Mouse (Mus musculus): ENCODE data around the gene Fitm1. TPM values are rescaled to one million over a fixed set of nuclear protein-coding genes. Genes with fewer than 3 reads are reported as not detected.

The Fitm1 gene
- 79.4 and 85.6 TPM in 2 replicates for polyA plus RNA-seq (2015; fragmentation: Nextera tagmentation; extraction: Ambion mirVana)

DNA sequence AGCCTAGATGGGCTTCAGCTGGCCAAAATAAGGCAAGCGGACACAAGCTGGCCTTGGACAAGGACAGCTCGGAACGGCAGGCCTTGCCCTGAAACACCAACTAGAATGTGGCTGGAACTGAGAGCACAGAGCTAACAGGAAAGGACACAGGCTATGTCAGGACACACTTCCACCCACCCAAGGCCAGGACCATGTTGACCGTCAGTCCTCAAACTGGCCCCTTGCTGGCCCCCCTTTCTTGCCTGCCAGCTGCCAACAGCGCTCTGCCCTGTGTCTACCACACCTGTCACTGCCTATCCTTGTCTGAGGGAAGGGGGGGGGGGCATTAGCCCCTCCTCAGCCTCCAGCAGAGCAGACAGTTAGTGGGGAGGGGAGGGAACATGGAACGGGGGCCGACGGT lies at the start of gene Fitm1:
Fitm1 (plus strand) TSS at position 316 of the 400 bp plus-strand sequence.
- H3K4me2 ChIP-seq (ENCODE audit: low read depth, low read length): peak within 1 kb of the TSS; percentile 72
- H3K36me3 ChIP-seq (ENCODE audit: control insufficient read depth, insufficient read depth): 0 out of 2 replicates have a peak, but pooled peaks cover 2% of the 10 kb centered on the region
- H3K27me3 ChIP-seq (ENCODE audit: control insufficient read depth, insufficient read depth, low read length): no peaks in the 10 kb centered on the region
- ATAC-seq (replicated peaks; ENCODE audit: extremely low read depth, insufficient read depth, low FRiP score): peak; percentile 74
- peak within 1 kb of the TSS; percentile 79 for H3K9ac ChIP-seq (ENCODE audit: low read length)
- peak within 1 kb of the TSS; percentile 99 for H3K27ac ChIP-seq (ENCODE audit: low read length)
- 31% methylated on average over 8 of the region's 8 CpGs for WGBS
- H3K9me3 ChIP-seq (replicated peaks; ENCODE audit: control insufficient read depth, low read length): no peaks in the 10 kb centered on the region
- peak within 1 kb of the TSS; percentile 54 for H3K4me3 ChIP-seq (ENCODE audit: low read length)
- peaks cover 24% of the 10 kb centered on the region for H3K4me1 ChIP-seq (ENCODE audit: control insufficient read depth, insufficient read depth, low read length)

DNA sequence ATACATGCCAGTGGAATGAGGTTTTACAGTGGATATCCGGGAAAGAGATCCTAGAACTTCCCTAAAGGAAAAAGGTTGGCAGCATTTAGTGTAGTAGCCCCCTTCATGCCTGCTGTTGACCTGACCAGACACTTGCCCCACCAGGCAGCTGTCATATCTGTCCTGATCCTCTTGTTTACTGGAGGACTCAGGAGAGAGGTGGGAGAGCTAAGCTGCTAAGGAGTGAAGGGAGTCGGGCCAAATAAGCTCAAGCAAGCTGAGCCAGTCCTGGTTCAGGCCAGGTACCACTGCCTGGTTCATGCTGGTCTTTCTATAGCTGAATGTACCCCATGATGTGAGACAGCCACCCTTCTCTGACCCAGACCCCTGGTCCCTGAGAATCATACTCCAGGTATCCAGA lies 48.7 kb upstream of the Fitm1 start:
- no peaks in the 10 kb centered on the region for H3K36me3 ChIP-seq (ENCODE audit: control insufficient read depth, insufficient read depth)
- no peak overlapping the region for H3K4me3 ChIP-seq (ENCODE audit: low read length)
- no peak overlapping the region for H3K9ac ChIP-seq (ENCODE audit: low read length)
- no peak overlapping the region for H3K27ac ChIP-seq (ENCODE audit: low read length)
- no peak for ATAC-seq (replicated peaks; ENCODE audit: extremely low read depth, insufficient read depth, low FRiP score)
- H3K4me2 ChIP-seq (ENCODE audit: low read depth, low read length): no peak overlapping the region
- H3K4me1 ChIP-seq (ENCODE audit: control insufficient read depth, insufficient read depth, low read length): 0 out of 2 replicates have a peak, but pooled peaks cover 2% of the 10 kb centered on the region
- peaks cover 32% of the 10 kb centered on the region for H3K27me3 ChIP-seq (ENCODE audit: control insufficient read depth, insufficient read depth, low read length)
- no peaks in the 10 kb centered on the region for H3K9me3 ChIP-seq (replicated peaks; ENCODE audit: control insufficient read depth, low read length)
- WGBS: 62% methylated on average over 2 of the region's 2 CpGs

DNA sequence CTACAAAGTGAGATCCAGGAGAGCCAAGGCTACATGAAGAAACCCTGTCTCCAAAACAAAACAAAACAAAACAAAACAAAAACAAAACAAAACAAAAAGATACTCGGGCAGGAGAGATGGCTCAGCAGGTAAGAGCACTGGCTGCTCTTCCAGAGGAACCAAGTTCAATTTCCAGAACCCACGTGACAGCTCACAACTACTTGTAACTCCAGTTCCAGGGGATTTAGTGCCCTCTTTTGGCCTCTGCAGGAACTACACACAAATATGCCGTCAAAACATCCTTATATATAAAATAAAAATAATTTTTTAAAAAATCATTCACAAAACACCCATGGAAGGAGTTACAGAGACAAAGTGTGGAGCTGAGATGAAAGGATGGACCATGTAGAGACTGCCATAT lies 47.5 kb upstream of the Fitm1 start:
- ATAC-seq (replicated peaks; ENCODE audit: extremely low read depth, insufficient read depth, low FRiP score): no peak
- 22% methylated on average over 3 of the region's 3 CpGs for WGBS
- Histone ChIP-seq H3K4me1 (ENCODE audit: control insufficient read depth, insufficient read depth, low read length) (0 out of 2 replicates have a peak, but pooled peaks cover 2% of the 10 kb centered on the region), H3K27ac (ENCODE audit: low read length) (no peak overlapping the region), H3K4me2 (ENCODE audit: low read depth, low read length) (no peak overlapping the region), H3K36me3 (ENCODE audit: control insufficient read depth, insufficient read depth) (no peaks in the 10 kb centered on the region), H3K9ac (ENCODE audit: low read length) (no peak overlapping the region), H3K9me3 (replicated peaks; ENCODE audit: control insufficient read depth, low read length) (no peaks in the 10 kb centered on the region), H3K27me3 (ENCODE audit: control insufficient read depth, insufficient read depth, low read length) (peaks cover 19% of the 10 kb centered on the region), H3K4me3 (ENCODE audit: low read length) (no peak overlapping the region)

DNA sequence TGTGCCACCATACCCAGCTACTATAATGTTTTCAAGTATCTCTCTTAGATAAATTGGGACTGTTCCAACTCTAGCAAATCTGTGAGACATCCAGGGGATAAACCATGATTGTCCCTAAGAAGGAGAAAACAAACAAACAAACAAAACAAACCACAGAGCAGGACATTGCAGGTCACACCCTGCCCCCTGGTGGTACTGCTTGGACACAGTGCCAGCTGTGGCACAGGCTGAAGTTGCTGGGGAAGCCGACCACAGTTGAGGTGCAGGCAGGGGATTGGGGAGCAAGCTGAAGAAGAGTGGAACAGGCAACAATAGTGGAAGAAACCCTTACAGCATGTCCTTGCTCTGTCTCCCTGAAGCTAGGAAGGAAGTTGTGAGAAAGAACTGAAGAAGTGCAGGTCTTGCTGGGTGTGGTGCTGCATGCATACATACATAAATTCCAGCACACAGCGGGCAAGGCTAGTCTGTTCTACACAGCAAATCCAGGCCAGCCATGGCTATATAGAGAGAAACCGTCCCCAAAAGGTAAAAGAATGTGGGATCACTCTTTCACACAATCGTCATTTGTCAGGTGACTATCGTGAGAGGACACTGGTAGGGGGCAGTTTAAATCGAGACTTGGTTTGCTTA lies 39.2 kb upstream of the Fitm1 start:
- ATAC-seq (replicated peaks; ENCODE audit: extremely low read depth, insufficient read depth, low FRiP score): no peak
- H3K27ac ChIP-seq (ENCODE audit: low read length): no peak overlapping the region
- no peaks in the 10 kb centered on the region for H3K27me3 ChIP-seq (ENCODE audit: control insufficient read depth, insufficient read depth, low read length)
- H3K4me1 ChIP-seq (ENCODE audit: control insufficient read depth, insufficient read depth, low read length): peaks cover 4% of the 10 kb centered on the region
- 45% methylated on average over 6 of the region's 6 CpGs for WGBS
- H3K9me3 ChIP-seq (replicated peaks; ENCODE audit: control insufficient read depth, low read length): no peaks in the 10 kb centered on the region
- no peak overlapping the region for H3K4me2 ChIP-seq (ENCODE audit: low read depth, low read length)
- H3K36me3 ChIP-seq (ENCODE audit: control insufficient read depth, insufficient read depth): no peaks in the 10 kb centered on the region
- H3K9ac ChIP-seq (ENCODE audit: low read length): no peak overlapping the region
- no peak overlapping the region for H3K4me3 ChIP-seq (ENCODE audit: low read length)

DNA sequence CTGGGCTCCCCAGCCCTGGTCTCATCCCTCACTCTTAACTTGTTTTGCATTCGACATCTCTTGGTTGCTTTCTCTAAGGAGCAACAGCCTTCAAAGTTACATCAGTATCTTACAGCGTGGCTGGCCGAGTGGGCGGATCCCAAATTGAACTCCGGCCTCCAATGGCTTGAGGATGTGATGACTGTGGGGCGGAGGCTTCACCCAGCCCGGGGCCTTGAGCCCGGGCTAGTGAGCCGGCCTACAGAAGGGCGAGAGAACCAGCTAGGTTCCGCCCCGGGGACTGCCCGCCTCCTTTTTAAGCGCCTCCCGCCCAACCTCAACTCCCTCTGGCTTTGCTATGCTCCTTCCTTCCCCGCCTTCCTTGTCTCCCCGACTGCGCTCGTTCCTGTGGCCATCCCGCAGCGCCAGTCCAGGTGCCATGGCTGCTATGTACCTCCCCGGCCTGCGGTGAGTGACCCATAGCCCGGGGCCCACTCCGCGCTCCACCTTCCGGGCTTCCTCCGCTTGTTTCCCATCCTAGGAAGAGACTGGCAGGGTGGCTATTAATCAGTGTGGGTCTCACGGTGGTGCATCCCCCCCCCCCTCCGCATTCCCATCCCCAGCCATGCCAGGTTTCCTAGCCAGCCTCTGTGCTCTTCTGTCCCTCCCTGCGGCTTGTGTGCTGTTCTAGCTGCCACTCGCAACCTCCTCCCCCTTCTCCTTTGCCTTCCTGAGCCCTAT lies 35.2 kb upstream of the Fitm1 start, which contains the start of gene Pck2:
Pck2 (plus strand) TSS at position 200 of the 720 bp plus-strand sequence.
- H3K4me3 ChIP-seq (ENCODE audit: low read length): peak within 1 kb of the TSS; percentile 73
- H3K9ac ChIP-seq (ENCODE audit: low read length): peak within 1 kb of the TSS; percentile 78
- peaks cover 7% of the 10 kb centered on the region for H3K4me1 ChIP-seq (ENCODE audit: control insufficient read depth, insufficient read depth, low read length)
- peaks cover 11% of the 10 kb centered on the region; the same call in 1 of the 2 replicates for H3K36me3 ChIP-seq (ENCODE audit: control insufficient read depth, insufficient read depth)
- no peaks in the 10 kb centered on the region for H3K27me3 ChIP-seq (ENCODE audit: control insufficient read depth, insufficient read depth, low read length)
- under 1% methylated on average over 32 of the region's 32 CpGs for WGBS
- peak; percentile 92 for ATAC-seq (replicated peaks; ENCODE audit: extremely low read depth, insufficient read depth, low FRiP score)
- H3K4me2 ChIP-seq (ENCODE audit: low read depth, low read length): peak within 1 kb of the TSS; percentile 81
- H3K27ac ChIP-seq (ENCODE audit: low read length): peak within 1 kb of the TSS; percentile 84
- no peaks in the 10 kb centered on the region for H3K9me3 ChIP-seq (replicated peaks; ENCODE audit: control insufficient read depth, low read length)

DNA sequence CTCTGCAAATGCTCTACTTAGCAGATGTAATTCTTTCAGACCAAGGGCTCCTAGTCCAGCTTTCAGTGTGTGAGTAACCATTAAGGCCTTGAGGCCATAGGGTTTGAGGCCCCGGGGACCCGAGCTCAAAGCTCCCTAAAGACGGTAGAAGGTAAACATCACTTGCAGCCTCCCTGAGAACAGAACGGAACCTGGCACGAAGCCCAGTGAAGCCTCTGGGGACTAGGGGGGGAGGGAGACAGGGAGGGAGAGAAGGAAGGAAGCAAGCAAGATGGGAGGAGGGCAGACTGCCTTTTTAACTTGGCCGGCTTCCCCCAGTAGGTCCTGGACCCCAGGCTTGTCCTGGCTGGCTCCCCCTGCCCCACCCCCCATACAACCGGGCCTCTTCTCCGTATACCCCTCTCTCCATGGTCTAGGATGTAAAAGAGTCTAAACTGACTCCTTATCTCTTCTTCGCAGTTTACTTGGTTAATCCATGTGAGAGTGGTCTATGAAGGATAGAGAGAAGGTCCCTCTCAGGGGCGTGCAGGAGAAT lies 34.6 kb upstream of the Fitm1 start:
- H3K36me3 ChIP-seq (ENCODE audit: control insufficient read depth, insufficient read depth): peaks cover 12% of the 10 kb centered on the region; the same call in 1 of the 2 replicates
- H3K4me3 ChIP-seq (ENCODE audit: low read length): peak overlapping the region; percentile 73
- H3K9me3 ChIP-seq (replicated peaks; ENCODE audit: control insufficient read depth, low read length): no peaks in the 10 kb centered on the region
- H3K27ac ChIP-seq (ENCODE audit: low read length): peak overlapping the region; percentile 84
- peak overlapping the region; percentile 81 for H3K4me2 ChIP-seq (ENCODE audit: low read depth, low read length)
- H3K4me1 ChIP-seq (ENCODE audit: control insufficient read depth, insufficient read depth, low read length): peaks cover 7% of the 10 kb centered on the region
- peak; percentile 58 for ATAC-seq (replicated peaks; ENCODE audit: extremely low read depth, insufficient read depth, low FRiP score)
- peak overlapping the region; percentile 78 for H3K9ac ChIP-seq (ENCODE audit: low read length)
- 4% methylated on average over 10 of the region's 10 CpGs for WGBS
- H3K27me3 ChIP-seq (ENCODE audit: control insufficient read depth, insufficient read depth, low read length): no peaks in the 10 kb centered on the region

DNA sequence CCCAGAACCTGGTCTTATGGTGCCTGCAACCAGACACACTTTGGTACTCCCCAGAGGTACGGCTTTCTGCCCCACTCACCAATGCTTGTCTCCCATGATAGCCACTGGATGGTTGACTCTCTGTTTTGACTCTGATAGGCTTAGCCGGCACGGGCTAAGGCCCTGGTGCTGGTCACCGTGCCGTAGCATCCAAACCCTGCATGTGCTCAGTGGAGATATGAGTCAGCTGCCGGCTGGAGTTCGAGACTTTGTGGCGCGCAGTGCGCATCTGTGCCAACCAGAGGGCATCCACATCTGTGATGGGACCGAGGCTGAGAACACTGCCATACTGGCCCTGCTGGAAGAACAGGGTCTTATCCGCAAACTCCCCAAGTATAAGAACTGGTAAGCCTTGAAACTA lies 33.1 kb upstream of the Fitm1 start:
- WGBS: 94% methylated on average over 12 of the region's 12 CpGs
- ATAC-seq (replicated peaks; ENCODE audit: extremely low read depth, insufficient read depth, low FRiP score): no peak

DNA sequence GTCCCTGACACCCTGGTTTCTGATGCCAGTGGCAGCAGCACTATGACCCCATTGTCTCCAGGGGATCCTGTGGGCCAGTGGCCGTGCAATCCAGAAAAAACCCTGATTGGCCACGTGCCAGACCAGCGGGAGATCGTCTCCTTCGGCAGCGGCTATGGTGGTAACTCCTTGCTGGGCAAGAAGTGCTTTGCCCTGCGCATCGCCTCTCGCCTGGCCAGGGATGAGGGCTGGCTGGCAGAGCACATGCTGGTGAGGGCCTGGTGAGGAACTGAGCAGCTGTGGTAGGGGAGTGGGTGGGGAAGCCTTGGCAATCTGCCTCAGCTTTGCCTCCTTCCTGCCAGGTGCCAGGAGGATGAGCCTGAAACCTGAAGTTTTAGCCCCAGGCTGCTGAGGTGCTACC lies 31.1 kb upstream of the Fitm1 start:
- ATAC-seq (replicated peaks; ENCODE audit: extremely low read depth, insufficient read depth, low FRiP score): no peak
- peaks cover 7% of the 10 kb centered on the region for H3K4me1 ChIP-seq (ENCODE audit: control insufficient read depth, insufficient read depth, low read length)
- H3K4me3 ChIP-seq (ENCODE audit: low read length): no peak overlapping the region
- no peaks in the 10 kb centered on the region for H3K9me3 ChIP-seq (replicated peaks; ENCODE audit: control insufficient read depth, low read length)
- no peaks in the 10 kb centered on the region for H3K27me3 ChIP-seq (ENCODE audit: control insufficient read depth, insufficient read depth, low read length)
- no peak overlapping the region for H3K27ac ChIP-seq (ENCODE audit: low read length)
- WGBS: 66% methylated on average over 9 of the region's 9 CpGs
- peaks cover 30% of the 10 kb centered on the region for H3K36me3 ChIP-seq (ENCODE audit: control insufficient read depth, insufficient read depth)
- no peak overlapping the region for H3K4me2 ChIP-seq (ENCODE audit: low read depth, low read length)
- H3K9ac ChIP-seq (ENCODE audit: low read length): no peak overlapping the region

More for the DNA sequence above, 33.1 kb upstream of the Fitm1 start:
- H3K9me3 ChIP-seq (replicated peaks; ENCODE audit: control insufficient read depth, low read length): no peaks in the 10 kb centered on the region
- H3K27ac ChIP-seq (ENCODE audit: low read length): no peak overlapping the region
- H3K4me1 ChIP-seq (ENCODE audit: control insufficient read depth, insufficient read depth, low read length): peaks cover 7% of the 10 kb centered on the region
- no peaks in the 10 kb centered on the region for H3K27me3 ChIP-seq (ENCODE audit: control insufficient read depth, insufficient read depth, low read length)
- no peak overlapping the region for H3K9ac ChIP-seq (ENCODE audit: low read length)
- no peak overlapping the region for H3K4me2 ChIP-seq (ENCODE audit: low read depth, low read length)
- peaks cover 17% of the 10 kb centered on the region; the same call in 1 of the 2 replicates for H3K36me3 ChIP-seq (ENCODE audit: control insufficient read depth, insufficient read depth)
- H3K4me3 ChIP-seq (ENCODE audit: low read length): no peak overlapping the region

DNA sequence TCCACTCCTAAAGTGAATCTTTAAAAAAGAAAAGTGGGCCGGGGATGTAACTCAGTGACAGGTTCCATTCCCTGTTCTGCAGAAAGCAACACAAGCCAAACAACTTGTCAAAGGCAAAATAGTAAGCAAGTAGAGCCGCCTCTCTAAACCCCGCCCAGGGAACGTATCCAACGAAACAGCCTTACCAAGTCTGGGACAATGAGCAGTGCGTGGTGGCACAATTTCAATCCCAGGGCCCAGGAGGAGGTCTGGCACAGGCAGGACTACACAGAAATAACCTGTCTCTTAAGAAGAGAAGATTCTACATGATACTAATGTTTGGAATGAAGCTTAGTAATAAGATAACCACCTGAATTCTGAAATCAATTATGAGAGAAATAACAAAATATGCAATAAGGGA lies 25.2 kb upstream of the Fitm1 start:
- 76% methylated on average over 6 of the region's 6 CpGs for WGBS
- Histone ChIP-seq H3K9ac (ENCODE audit: low read length) (no peak overlapping the region), H3K36me3 (ENCODE audit: control insufficient read depth, insufficient read depth) (peaks cover 19% of the 10 kb centered on the region), H3K27ac (ENCODE audit: low read length) (no peak overlapping the region), H3K9me3 (replicated peaks; ENCODE audit: control insufficient read depth, low read length) (no peaks in the 10 kb centered on the region), H3K4me1 (ENCODE audit: control insufficient read depth, insufficient read depth, low read length) (no peaks in the 10 kb centered on the region), H3K4me3 (ENCODE audit: low read length) (no peak overlapping the region), H3K27me3 (ENCODE audit: control insufficient read depth, insufficient read depth, low read length) (no peaks in the 10 kb centered on the region), H3K4me2 (ENCODE audit: low read depth, low read length) (no peak overlapping the region)
- no peak for ATAC-seq (replicated peaks; ENCODE audit: extremely low read depth, insufficient read depth, low FRiP score)
